Mouse (Mus musculus) heart, adult 2 months (tissue): ENCODE results near the gene Drd4.

Experiments used
- EP300 ChIP-seq: fragments of 200-500 bp; IDR thresholded peaks from 2 replicates; pipeline ENCODE4 v1.6.1; 2011; ENCODE audit warnings: low read depth, low read length, control low read depth; ENCODE audit not compliant: insufficient read depth
- POLR2A ChIP-seq: fragments of 200-500 bp; IDR thresholded peaks from 2 replicates; pipeline ENCODE4 v1.6.1; 2011; ENCODE audit warnings: mild to moderate bottlenecking, low read depth, low read length, control low read depth; ENCODE audit not compliant: insufficient read depth

DNA sequence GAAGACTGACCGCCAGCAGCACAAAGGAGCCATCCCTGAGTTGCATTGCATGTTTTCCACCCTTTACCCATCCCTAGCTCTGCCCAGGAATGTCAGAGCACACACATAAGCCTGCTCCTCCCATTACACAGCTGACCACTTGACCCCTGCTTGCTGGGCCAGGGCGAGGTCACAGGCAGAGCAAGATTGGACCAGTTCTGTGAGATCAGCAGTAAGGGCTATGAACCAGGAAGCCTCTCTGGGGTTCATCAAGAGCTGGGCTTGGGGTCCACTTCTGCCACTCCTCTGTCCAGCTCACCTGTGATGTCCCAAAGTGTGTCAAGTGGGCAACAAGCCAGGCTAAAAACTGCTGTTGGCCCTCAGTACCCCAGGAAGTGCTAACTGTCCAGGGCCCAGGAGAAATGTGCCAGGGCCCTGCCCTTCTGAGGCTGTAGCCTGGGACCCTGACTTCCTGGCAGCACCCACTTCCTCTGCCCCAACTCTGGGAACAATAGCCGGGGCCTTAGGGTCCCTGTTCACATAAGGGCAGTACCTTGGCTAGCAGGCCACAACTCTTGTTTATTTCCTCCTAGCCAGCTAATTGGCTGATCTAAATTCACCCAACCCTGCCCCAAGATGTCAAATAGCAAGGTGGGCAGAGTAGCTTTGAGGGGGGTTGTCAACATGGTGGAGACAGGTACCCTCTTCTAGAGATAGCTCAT lies 46.1 kb downstream of the Drd4 start:
- no peak for TF ChIP-seq EP300
- no peak for TF ChIP-seq POLR2A
